Mouse (Mus musculus): Measurements from ENCODE around the gene Ggcx.
A peak's percentile ranks its signal among the peaks of the same experiment; 100 is the strongest.

Ggcx gene

DNA sequence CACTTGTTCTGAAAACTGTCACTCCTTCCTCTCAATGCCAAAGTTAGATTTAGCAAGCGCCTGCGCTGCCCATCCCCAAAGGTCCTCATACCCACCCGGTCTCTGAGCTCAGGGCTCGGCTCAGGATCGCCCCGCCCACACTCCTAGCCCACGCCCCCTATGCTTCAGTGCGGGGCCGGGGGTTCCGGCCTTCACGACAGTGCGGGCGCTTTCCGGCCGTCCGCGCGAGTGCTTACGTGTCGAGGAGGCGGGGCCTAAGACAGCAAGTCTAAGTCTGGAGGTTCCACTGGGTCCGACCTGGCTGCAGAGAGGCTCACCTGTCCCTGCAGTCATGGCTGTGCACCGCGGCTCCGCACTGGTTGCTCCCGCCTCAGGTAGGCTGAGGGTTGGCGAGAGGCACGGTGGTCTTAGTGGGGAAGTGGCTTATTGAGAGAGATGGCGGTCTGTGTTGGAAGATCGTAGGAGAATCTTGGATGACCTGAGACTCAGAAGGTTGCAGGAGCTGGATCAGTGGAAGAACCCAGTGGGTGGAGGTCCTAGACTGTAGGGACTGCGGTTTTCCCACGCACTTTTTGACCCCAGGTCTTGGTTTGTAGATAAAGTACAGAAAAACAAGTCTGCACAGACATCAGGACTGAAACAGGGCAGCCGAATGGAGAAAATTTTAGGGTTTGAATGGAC is at the start of gene Ggcx:
TSS of gene Ggcx (plus strand) at position 233 of the 681 bp plus-strand sequence.
- peak; percentile 98 for DNase-seq (ENCODE audit: low read depth, low spot score)

DNA sequence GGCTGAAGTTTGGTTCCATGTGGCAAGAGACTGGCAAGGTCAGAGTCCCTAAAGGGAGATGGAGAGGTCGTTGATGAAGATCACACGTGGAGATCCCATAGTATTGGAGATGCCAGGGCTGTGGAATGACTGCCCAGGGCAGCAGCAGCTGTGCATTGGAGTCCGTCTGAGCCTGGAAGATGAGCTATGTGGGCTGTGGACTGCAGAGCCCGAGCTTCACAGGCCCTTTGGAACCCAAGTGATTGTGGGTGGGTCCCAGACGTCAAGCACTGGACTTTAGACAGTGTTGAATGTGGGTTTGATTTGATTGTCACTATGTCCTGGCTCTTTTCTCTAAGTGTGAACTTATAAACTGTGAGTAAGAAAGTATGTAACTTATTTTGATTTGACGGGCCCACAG is 49.1 kb upstream of the Ggcx start:
- DNase-seq (ENCODE audit: low read depth, low spot score), result no peak

DNA sequence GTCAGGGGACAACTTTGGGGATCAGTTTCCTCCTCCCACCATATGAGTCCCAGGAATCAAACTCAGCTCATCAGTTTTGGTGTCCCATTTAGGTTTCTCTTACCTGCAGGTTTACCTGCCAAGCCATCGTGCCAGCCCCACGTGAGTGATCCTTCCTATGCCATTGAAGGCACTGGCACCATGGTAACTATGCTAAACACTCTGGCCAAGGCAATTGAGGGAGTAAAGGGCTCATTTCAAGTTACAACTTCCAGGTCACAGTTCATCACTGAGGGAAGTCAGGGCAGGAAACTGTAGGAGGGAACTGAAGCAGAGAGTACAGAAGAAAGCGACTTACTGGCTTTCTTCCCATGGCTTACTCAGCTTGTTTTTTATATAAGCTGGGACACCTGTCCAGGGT is 47.8 kb upstream of the Ggcx start:
- no peak for DNase-seq (ENCODE audit: low read depth, low spot score)

DNA sequence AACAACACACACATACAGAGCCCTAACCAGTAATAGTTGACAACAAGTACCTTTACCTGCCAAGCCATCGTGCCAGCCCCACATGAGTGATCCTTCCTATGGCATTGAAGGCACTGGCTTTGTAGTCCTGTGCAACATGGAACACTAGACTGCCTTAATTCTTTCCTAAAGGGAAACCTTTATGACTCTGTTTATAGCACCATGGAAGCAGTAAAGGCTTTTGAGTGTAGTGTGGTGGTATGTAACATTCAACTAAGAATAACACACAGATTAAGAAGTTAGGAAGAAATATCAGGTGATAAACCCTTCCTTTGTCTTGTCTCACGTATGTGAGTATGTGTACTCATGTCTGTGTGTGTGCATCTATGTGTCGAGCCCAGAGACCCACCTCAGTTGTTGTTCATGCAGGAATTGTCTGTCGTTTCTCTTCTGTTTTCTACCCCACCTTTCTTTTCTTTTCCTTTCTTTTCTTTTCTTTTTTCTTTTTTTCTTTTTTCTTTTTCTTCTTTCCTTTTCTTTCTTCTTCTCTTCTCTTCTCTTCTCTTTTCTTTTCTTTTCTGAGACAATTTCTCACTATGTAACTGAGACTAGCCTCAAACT is 47.2 kb upstream of the Ggcx start, which contains the start of gene Rnf181:
TSS of gene Rnf181 (minus strand) at position 113 of the 600 bp plus-strand sequence.
- no peak for DNase-seq (ENCODE audit: low read depth, low spot score)

DNA sequence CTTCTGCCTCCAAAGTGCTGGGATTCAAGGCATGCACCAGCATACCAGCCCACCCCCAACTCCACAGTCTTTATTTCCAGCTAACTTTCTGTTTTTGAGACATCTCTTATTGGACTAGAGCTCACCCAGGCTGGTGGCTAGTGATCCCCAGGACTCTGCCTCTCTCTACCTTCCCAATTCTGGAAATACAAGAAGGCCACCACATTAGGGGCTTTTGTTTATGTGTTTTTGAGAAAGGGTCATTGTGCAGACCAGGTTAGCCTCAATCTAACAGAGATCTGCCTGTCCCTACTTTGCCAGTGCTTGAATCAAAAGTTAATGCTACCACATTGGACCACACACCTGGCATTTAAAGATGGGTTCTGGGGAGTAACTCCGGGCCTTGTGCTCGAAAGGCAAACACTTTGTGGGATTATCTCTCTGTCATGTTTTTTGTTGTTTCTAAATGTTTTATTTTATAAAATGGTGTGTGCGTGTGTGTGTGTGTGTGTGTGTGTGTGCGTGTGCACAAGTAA is 46.6 kb upstream of the Ggcx start:
- DNase-seq (ENCODE audit: low read depth, low spot score), result no peak

GRCm38 (mm10) chr6:72369557-72369956 is 44.6 kb upstream of the Ggcx start:
- peak; percentile 52 for DNase-seq (ENCODE audit: low read depth, low spot score)

DNA sequence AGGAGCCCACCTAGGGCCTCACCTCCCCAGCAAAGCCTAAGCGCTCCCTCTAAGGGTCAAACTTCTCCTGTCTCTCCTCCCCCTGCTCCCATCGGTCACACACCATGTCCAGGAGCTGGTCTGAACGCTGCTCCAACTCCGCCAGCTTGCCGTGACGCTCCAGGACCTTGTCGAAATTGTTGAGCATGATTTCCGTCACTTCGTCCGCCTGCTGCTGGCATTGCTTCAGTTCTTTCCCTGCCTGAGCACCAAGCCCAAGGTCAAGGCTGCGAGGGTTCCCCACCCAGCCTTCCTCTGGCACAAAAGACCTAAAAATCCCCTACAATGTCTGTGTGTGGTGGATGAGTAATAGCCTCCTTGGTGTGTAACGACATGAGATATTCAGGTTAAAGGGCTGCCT is 44.0 kb upstream of the Ggcx start:
- DNase-seq (ENCODE audit: low read depth, low spot score), result no peak

DNA sequence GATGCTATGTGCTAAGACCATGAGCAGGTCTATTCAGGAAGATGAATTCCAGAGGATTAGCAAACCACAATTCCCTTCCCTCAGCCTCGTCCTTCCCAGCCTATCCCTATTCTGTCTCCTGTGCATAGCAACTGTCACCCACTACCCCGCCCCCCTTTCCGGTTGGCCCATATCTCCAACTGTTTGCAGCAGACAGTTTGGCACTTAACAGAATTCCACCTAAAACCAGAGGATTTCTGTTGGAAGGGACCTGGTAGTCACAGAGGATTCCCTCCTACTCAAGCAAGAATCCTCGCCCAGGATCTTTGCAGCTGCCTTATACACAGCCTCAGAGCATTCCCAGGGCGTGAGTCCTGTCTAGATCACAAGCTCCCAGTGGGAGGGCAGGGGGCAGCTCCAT is 43.0 kb upstream of the Ggcx start:
- DNase-seq (ENCODE audit: low read depth, low spot score), result peak; percentile 65

DNA sequence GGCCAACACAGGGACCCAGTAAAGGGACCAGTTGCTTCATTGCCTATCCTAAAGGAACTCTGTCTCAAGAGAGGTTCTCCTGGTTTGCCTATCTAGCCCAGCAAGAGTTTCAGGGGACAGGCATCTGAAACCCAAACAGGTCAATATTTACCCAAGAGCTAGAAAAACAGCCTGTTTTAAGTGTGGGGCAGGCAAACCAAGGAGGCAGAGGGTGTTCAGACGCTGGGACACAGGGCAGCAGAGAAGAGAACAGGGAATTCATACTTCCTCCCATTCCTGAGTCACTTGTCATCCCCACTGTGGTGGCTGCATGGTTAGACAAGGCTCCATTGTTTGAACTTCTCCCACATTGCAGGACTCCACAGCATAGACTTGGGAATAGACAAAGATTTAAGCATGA is 42.5 kb upstream of the Ggcx start:
- no peak for DNase-seq (ENCODE audit: low read depth, low spot score)

- no peak for DNase-seq (ENCODE audit: low read depth, low spot score)
Measured at GRCm38 (mm10) chr6:72373184-72373583, 40.9 kb upstream of the Ggcx start.

DNA sequence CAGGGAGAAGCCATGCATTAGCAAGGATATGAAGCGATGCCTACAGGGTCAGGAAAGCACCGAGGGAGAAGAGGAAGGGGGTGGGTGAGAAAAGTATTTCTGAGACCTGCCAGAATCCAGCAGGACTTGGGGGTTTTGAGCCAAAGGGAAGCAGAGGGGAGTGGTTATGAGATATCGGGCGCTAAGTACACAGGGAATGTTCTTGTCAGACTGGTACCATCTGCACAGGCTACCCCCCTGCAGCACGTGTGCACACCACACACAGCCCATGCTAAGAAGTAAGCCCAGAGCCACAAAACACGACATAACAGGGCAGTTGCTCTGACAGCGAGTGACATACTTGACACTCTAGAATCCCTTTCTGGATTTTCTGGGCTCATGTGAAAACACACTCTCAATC is 39.9 kb upstream of the Ggcx start:
- no peak for DNase-seq (ENCODE audit: low read depth, low spot score)

DNA sequence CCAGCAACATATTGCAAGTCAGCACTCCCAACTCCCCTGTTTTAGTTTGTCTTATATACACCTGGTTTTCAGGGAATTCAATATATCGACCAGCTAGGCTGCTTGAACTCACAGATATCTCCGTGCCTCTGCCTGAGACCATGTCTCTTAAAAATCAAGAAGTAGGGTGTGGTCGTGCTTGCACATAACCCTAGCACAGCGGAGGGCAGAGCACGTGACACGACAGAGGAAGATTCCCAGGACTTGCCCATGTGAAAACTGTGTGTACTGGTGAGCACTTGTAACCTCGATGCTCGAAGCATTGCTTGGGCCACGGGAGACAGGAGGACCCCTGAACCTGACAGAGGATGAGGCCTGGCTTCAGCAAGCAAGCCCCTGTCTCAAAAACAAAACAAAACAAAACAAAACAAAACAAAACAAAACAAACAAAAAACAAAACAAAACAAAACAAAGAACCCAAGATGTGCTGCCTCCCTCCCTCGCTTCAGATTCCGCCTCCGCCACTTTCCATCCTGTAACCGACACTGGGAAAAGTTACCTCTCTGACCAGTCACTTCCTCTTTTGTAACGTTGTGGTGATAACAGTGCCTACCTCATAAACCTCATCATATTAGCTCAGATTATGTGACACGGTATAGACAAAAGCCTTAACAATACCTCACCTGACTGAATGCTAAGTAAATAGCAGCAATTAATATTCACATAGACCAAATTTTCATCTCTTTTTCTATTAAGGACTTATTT is 39.1 kb upstream of the Ggcx start:
- peak; percentile 36 for DNase-seq (ENCODE audit: low read depth, low spot score)

DNA sequence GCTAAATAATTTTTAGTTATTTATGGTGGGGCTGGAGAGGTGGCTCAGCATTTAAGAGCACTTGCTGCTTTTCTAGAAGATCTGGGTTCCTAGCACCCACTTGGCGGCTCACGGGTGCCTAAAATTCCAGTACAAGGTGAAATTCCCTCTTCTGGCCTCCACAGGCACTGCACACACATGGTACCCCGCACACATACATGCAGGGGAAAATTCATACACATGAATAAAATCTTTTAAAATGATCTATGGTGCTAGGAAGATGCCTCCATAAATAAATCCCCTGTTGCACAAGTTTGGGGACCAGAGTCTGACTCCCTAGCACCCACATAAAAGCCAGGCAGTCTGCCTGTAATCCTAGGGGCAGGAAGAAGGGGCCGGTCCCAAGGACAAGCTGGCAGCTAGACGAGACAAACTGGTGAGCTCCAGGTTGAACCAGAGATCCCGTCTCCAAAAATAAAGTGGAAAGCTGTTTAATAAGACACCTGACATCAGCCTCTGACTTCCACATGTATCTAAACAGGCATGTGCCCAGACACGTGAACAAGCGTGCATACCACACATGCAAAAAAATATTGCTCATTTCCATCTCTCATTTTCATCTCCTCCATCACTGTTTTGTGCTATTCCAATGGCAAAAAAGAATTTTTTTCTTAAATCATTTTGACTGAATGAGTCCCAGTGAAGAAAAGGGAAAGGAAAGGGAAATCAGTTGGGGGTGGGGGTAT is 35.4 kb upstream of the Ggcx start:
- no peak for DNase-seq (ENCODE audit: low read depth, low spot score)

DNA sequence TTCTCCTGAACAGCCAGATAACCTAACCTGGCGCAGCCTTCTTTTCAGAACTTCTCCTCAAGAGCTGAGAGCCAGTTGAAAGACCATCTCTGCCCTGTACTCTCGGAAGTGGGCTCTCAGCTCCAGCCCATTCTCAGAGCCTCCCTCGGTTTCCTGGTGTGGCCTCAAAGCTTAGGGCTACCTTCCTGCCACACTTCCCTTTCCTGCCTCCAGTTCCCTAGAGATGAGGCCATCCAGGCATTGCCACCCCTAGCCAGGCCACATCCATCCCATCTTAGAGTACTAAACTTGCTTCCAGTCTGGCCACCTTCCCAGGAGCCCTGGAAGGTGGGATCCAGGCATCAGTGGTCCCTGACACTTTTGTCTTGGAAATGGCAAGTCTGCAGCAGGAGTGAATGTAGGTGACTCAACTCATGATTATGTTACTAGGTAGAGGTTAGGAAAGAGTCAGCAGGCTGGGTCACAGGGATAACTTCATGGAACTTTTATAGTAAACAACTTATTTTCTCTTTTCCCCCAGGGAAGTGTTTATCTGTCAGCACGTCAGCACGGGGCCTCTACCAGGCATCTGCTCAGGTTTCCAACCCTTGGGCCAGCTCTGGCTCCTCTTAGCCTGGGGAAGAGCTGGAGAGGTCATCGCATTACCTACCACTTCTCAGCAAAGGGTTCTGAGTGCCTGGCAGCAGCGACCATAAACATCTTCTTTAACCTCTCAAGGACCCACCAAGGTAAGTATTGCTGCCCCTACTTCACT is 34.6 kb upstream of the Ggcx start:
- DNase-seq (ENCODE audit: low read depth, low spot score), result no peak

DNA sequence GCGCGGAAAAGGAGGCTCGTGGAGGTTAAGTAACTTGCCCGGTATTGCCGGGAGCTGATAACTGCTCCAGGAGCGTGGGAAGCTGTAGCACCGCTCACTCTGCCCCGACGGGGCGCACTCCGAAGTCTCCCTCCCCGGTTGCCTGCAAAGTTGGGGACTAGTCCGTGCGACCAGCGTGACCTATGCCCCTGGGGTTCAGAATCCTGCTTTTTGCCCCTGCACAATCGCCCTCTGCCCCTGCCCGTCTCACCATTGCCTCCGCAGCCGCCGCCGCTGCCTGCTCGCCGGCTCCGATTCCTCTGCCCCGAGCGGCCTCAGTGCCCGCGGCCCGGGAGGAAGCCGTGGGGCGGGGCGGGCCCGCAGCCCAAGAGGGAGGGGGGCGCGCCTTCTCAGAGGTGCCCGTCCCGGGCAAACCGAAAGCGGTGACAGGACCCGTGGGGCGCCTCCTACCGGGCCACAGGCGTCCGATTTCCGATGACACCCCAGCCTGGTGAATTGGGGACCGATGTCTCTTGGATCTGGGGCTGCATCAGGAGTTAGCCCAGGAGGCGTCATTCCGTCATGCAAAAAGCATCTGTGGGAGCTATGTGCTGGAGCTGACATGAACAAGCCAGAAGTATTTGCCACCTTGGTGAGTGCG is 33.9 kb upstream of the Ggcx start, which contains the start of gene Vamp5:
TSS of gene Vamp5 (minus strand) at position 338 of the 640 bp plus-strand sequence.
- DNase-seq (ENCODE audit: low read depth, low spot score), result peak; percentile 39

- DNase-seq (ENCODE audit: low read depth, low spot score), result no peak
Measured at GRCm38 (mm10) chr6:72382494-72382893, 31.6 kb upstream of the Ggcx start.

- DNase-seq (ENCODE audit: low read depth, low spot score), result no peak
Measured at GRCm38 (mm10) chr6:72383142-72383820, 30.8 kb upstream of the Ggcx start.

DNA sequence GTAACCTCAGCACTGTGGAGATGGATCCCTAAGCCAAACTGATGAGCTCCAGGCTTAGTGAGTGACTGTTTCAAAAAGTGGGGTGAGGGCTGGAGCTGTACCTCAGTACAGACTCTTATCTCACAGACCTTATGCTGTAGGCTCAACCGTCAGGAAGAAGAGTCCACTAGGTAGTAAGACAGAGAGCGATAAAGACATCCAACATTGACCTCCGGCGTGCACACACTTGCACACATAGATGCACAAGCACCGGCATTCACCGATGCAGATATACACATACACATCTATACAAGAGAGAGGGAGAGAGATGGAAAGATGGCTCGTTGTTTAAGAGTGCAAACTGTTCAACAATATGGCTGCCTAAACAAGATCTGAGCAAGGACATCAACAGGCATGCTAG is 30.2 kb upstream of the Ggcx start:
- no peak for DNase-seq (ENCODE audit: low read depth, low spot score)

DNA sequence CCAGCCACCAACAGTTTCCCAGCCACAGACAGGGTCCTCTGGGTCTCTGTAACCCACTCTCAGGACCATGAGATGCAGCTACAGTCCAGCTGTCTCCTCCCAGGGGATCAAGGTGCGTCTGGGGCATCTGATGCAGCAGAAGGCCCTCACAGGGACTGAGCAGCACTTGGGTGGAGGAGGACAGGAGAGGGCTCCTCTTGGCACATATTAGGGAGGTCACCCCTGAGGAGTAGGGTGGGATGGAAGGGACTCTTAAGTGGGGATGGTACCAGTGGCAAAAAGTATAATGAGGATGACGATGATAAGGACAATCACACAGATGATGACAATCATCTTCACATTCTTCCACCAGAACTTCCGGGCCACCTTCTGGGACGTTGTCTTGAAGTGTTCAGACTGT is 28.9 kb upstream of the Ggcx start:
- DNase-seq (ENCODE audit: low read depth, low spot score), result no peak

DNA sequence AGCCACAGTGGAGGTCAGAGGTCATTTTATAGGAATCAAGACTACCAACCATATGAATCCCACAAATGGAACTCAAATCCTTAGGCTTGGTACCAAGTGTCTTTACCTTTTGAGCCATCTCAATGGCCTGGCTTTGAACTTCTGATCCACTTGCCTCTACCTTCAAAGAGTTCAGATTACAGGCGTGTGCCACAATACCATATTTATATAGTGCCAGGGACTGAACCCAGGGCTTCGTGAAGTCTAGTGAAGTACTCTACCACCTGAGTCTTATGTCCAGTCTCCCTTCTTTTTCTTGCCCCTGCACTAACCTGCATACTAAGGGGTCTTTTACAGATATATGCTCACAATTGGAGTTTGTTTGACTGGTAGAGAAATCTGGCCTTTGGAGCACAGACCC is 27.5 kb upstream of the Ggcx start:
- no peak for DNase-seq (ENCODE audit: low read depth, low spot score)

Measured in R1 (cell line).